Mouse (Mus musculus) liver, postnatal 0 days (tissue): ENCODE measurements around the gene Ubtd1. TPM values are rescaled to one million over a fixed set of nuclear protein-coding genes. Genes with fewer than 3 reads are reported as not detected.
"Not testable (repeated sequence)": the region's sequence is repeated elsewhere in the genome, so short reads cannot be mapped to it uniquely, and the experiment has no call there.

Experiments used
- ATAC-seq: fragments of 200-750 bp; cut with Nextera tagmentation; 2 replicates; pipeline ENCODE4 v1.8.0; 2017; ENCODE audit warnings: mild to moderate bottlenecking, moderate library complexity
- DNase-seq: peaks from one replicate; pipeline ENCODE4 v3.0.0-alpha.2; 2016
- H3K27ac ChIP-seq: fragments of 300-500 bp; sonication (generic); 2 replicates; pipeline ENCODE4 v1.5.1; 2014; ENCODE audit warnings: antibody characterized with exemption, moderate library complexity, mild to moderate bottlenecking, low read depth
- H3K27me3 ChIP-seq: fragments of 300-500 bp; sonication (generic); 2 replicates; pipeline ENCODE4 v1.6.1; 2014; ENCODE audit warnings: low read length, control low read depth, mixed read lengths; ENCODE audit not compliant: insufficient read depth
- H3K36me3 ChIP-seq: fragments of 300-500 bp; sonication (generic); replicated peaks from 2 replicates; pipeline ENCODE4 v1.6.1; 2014; ENCODE audit warnings: mild to moderate bottlenecking, control low read depth, low read length, moderate library complexity, mixed read lengths; ENCODE audit not compliant: insufficient read depth
- H3K4me1 ChIP-seq: fragments of 300-500 bp; sonication (generic); 2 replicates; pipeline ENCODE4 v1.6.1; 2014; ENCODE audit warnings: antibody characterized with exemption, mild to moderate bottlenecking, control low read depth; ENCODE audit not compliant: insufficient read depth
- H3K4me2 ChIP-seq: fragments of 300-500 bp; sonication (generic); 2 replicates; pipeline ENCODE4 v1.6.1; 2014; ENCODE audit warnings: low read depth, mild to moderate bottlenecking, low read length, moderate library complexity, mixed read lengths
- H3K4me3 ChIP-seq: fragments of 300-500 bp; sonication (generic); 2 replicates; pipeline ENCODE4 v1.5.1; 2014; ENCODE audit warnings: low read depth, low read length
- H3K9ac ChIP-seq: fragments of 300-500 bp; sonication (generic); replicated peaks from 2 replicates; pipeline ENCODE4 v1.6.1; 2014; ENCODE audit warnings: mild to moderate bottlenecking, moderate library complexity
- H3K9me3 ChIP-seq: fragments of 300-500 bp; sonication (generic); 2 replicates; pipeline ENCODE4 v1.6.1; 2016; ENCODE audit warnings: mild to moderate bottlenecking, control low read depth, low read length, mixed read lengths
- CTCF ChIP-seq: sonication (generic); IDR thresholded peaks from 2 replicates; pipeline ENCODE4 v1.5.1; 2016; ENCODE audit warnings: antibody characterized with exemption, low read depth
- EP300 ChIP-seq: IDR thresholded peaks from 2 replicates; pipeline ENCODE4 v1.6.1; 2016; ENCODE audit warnings: antibody characterized with exemption, low read depth, mild to moderate bottlenecking
- WGBS: fragments of 180-500 bp; shearing (Covaris S2); extraction: QIAGEN DNeasy Blood & Tissue Kit; methylation state at CpG from one replicate; pipeline ENCODE4 v1.1.7; 2014; ENCODE audit not compliant: insufficient replicate concordance; 5-methylcytosine and 5-hydroxymethylcytosine counted together
- polyA plus RNA-seq: library from polyadenylated mRNA; unstranded; fragments of >200 nt; fragmentation: Nextera tagmentation; extraction: Ambion mirVana; gene quantifications from 2 replicates; pipeline ENCODE4 v1.2.1, GENCODE M21; 2015

Gene Ubtd1
- polyA plus RNA-seq, 1 experiment from 2014 or later = 6.9 TPM

DNA sequence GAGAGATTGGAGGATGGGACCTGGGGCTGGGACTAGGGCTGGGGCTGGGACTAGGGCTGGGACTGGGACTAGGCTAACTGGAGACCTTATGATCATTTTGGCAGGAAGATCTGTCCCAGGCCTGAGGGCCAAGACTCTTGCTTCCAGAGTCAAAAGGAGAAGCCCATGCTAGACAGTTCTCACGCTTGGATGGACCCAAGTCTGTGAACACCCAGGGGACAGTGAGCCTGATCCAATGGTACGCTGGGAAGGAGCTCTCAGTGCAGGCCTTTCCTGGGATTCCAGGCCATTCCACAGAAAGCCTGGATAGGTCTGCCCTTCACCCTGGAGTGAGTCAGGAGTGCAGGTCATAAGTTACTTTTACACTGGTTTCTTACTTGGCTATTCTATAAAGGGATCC lies 93.5 kb downstream of the Ubtd1 start:
- Histone ChIP-seq H3K9me3 (no peaks in the 10 kb centered on the region), H3K36me3 (peaks cover 3% of the 10 kb centered on the region), H3K27me3 (no peaks in the 10 kb centered on the region), H3K4me2 (no peak overlapping the region), H3K4me1 (peaks cover 8% of the 10 kb centered on the region), H3K27ac (no peak overlapping the region), H3K4me3 (no peak overlapping the region), H3K9ac (no peak overlapping the region)
- DNase-seq (no peak), ATAC-seq (no peak)
- 69% methylated on average over 2 of the region's 2 CpGs for WGBS
- no peak for TF ChIP-seq EP300
- no peak for TF ChIP-seq CTCF

GRCm38 (mm10) chr19:42075992-42076391 lies 94.4 kb downstream of the Ubtd1 start:
- DNase-seq = no peak
- Histone ChIP-seq H3K4me1 (peaks cover 7% of the 10 kb centered on the region), H3K4me3 (no peak overlapping the region), H3K36me3 (no peaks in the 10 kb centered on the region), H3K27ac (no peak overlapping the region), H3K4me2 (no peak overlapping the region), H3K9me3 (no peaks in the 10 kb centered on the region), H3K9ac (no peak overlapping the region), H3K27me3 (no peaks in the 10 kb centered on the region)
- 90% methylated on average over 16 of the region's 16 CpGs for WGBS
- TF ChIP-seq CTCF (no peak), EP300 (no peak)
- ATAC-seq = no peak

- 85% methylated on average over 8 of the region's 8 CpGs for WGBS
- H3K4me2 ChIP-seq = no peak overlapping the region
These were observed 97.0 kb downstream of the Ubtd1 start for GRCm38 (mm10) chr19:42078566-42078965.

GRCm38 (mm10) chr19:42079006-42079405 lies 97.4 kb downstream of the Ubtd1 start:
- no peak overlapping the region for H3K9ac ChIP-seq
- no peak overlapping the region for H3K27ac ChIP-seq
- H3K9me3 ChIP-seq = no peaks in the 10 kb centered on the region
- no peak overlapping the region for H3K4me3 ChIP-seq
- DNase-seq (no peak), ATAC-seq (no peak)
- WGBS = 83% methylated on average over 12 of the region's 12 CpGs
- no peaks in the 10 kb centered on the region for H3K36me3 ChIP-seq
- no peaks in the 10 kb centered on the region for H3K27me3 ChIP-seq
- no peak for TF ChIP-seq CTCF
- no peak for TF ChIP-seq EP300
- no peaks in the 10 kb centered on the region for H3K4me1 ChIP-seq
- H3K4me2 ChIP-seq = no peak overlapping the region

More at GRCm38 (mm10) chr19:42078566-42078965, 97.0 kb downstream of the Ubtd1 start:
- Histone ChIP-seq H3K36me3 (no peaks in the 10 kb centered on the region), H3K27ac (no peak overlapping the region), H3K4me3 (no peak overlapping the region), H3K9me3 (no peaks in the 10 kb centered on the region), H3K4me1 (no peaks in the 10 kb centered on the region), H3K27me3 (no peaks in the 10 kb centered on the region), H3K9ac (no peak overlapping the region)
- ATAC-seq (no peak), DNase-seq (no peak)
- TF ChIP-seq EP300 (no peak), CTCF (no peak)

DNA sequence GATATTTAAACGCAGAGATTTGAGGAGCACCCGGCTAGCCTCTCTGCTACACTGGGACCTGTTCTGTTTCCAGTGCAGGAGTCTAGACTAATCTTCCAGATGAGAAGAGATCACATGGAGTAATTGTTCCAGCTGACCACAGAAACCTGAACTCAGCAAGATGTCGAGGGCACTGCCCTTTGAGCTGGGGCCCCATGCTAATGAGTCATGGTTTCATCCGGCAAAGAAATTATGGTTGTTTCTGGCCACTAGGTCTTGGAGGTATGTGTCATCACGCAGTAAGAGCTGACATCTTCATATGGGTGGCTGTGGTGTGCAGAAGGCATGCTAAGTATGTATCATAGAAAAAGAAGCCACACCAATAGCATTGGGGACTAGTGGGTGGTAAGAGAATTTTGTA lies 98.4 kb downstream of the Ubtd1 start:
- 66% methylated on average over 5 of the region's 5 CpGs for WGBS
- H3K27me3 ChIP-seq = no peaks in the 10 kb centered on the region
- H3K27ac ChIP-seq = no peak overlapping the region
- peak; percentile 54 for ATAC-seq
- DNase-seq = no peak
- H3K4me3 ChIP-seq = no peak overlapping the region
- TF ChIP-seq EP300 = no peak
- TF ChIP-seq CTCF = no peak
- H3K36me3 ChIP-seq = no peaks in the 10 kb centered on the region
- H3K9me3 ChIP-seq = no peaks in the 10 kb centered on the region
- H3K4me1 ChIP-seq = no peaks in the 10 kb centered on the region
- H3K4me2 ChIP-seq = no peak overlapping the region
- no peak overlapping the region for H3K9ac ChIP-seq

- no peak for ATAC-seq
- TF ChIP-seq CTCF = no peak
- TF ChIP-seq EP300 = no peak
- Histone ChIP-seq H3K9ac (no peak overlapping the region), H3K27ac (no peak overlapping the region), H3K4me2 (no peak overlapping the region), H3K36me3 (no peaks in the 10 kb centered on the region), H3K4me1 (no peaks in the 10 kb centered on the region; the same call in 1 of the 2 replicates), H3K4me3 (no peak overlapping the region), H3K9me3 (no peaks in the 10 kb centered on the region), H3K27me3 (no peaks in the 10 kb centered on the region)
- 75% methylated on average over 11 of the region's 11 CpGs for WGBS
- DNase-seq = no peak
These were observed 98.9 kb downstream of the Ubtd1 start for GRCm38 (mm10) chr19:42080469-42080868.

DNA sequence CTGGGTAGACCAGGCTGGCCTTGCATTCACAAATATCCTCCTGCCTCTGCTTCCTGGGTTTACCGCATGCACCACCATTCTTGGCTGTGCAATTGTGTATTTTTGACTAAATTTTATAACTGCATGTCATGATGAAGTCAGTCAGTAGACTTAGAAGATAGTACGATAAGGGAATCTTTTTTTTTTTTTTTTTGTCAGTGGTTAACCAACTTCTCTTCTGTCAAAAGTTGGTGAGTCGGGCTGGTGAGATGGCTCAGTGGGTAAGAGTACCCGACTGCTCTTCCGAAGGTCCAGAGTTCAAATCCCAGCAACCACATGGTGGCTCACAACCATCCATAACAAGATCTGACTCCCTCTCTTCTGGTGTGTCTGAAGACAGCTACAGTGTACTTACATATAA lies 100.0 kb downstream of the Ubtd1 start:
- not testable (repeated sequence) for H3K9ac ChIP-seq, H3K9me3 ChIP-seq, DNase-seq, H3K36me3 ChIP-seq, H3K4me1 ChIP-seq, H3K27ac ChIP-seq, H3K27me3 ChIP-seq, H3K4me3 ChIP-seq, H3K4me2 ChIP-seq, ATAC-seq
- WGBS = 77% methylated on average over 5 of the region's 5 CpGs

Other genes with a start within 250 kb of the Ubtd1 start
- 0.12 and 0.13 TPM in 2 replicates for gene Slit1, start 238.1 kb upstream of the Ubtd1 start, polyA plus RNA-seq
- gene Arhgap19, start 179.7 kb upstream of the Ubtd1 start, polyA plus RNA-seq = 10.5 and 12.9 TPM in 2 replicates
- 7.8 and 8.1 TPM in 2 replicates for gene Frat1, start 151.8 kb upstream of the Ubtd1 start, polyA plus RNA-seq
- 3.3 and 3.7 TPM in 2 replicates for gene Frat2, start 133.6 kb upstream of the Ubtd1 start, polyA plus RNA-seq
- 4.1 and 4.3 TPM in 2 replicates for gene Rrp12, start 85.6 kb upstream of the Ubtd1 start, polyA plus RNA-seq
- 153 and 183 TPM in 2 replicates for gene Pgam1, start 69.8 kb upstream of the Ubtd1 start, polyA plus RNA-seq
- gene Exosc1, start 48.3 kb upstream of the Ubtd1 start, polyA plus RNA-seq = 31.3 and 34.5 TPM in 2 replicates
- gene Zdhhc16, start 48.3 kb upstream of the Ubtd1 start, polyA plus RNA-seq = 22.6 and 24.9 TPM in 2 replicates
- 7.3 and 9.2 TPM in 2 replicates for gene Mms19, start 606 bp upstream of the Ubtd1 start, polyA plus RNA-seq
- 0.22 and 1.1 TPM in 2 replicates for gene Ankrd2, start 54.2 kb downstream of the Ubtd1 start, polyA plus RNA-seq
- gene Hoga1, start 63.8 kb downstream of the Ubtd1 start, polyA plus RNA-seq = 183 and 190 TPM in 2 replicates
- 0.18 and 0.40 TPM in 2 replicates for gene 4933411K16Rik, start 70.5 kb downstream of the Ubtd1 start, polyA plus RNA-seq
- gene Morn4, start 104.6 kb downstream of the Ubtd1 start, polyA plus RNA-seq = 0.54 and 0.63 TPM in 2 replicates
- gene Pi4k2a, start 108.7 kb downstream of the Ubtd1 start, polyA plus RNA-seq = 16.1 and 18.3 TPM in 2 replicates
- gene Avpi1, start 147.3 kb downstream of the Ubtd1 start, polyA plus RNA-seq = 50.0 and 58.5 TPM in 2 replicates
- 4.7 and 6.6 TPM in 2 replicates for gene Marveld1, start 165.6 kb downstream of the Ubtd1 start, polyA plus RNA-seq
- 8.0 and 8.5 TPM in 2 replicates for gene Zfyve27, start 182.2 kb downstream of the Ubtd1 start, polyA plus RNA-seq
- not detected in 2 replicates for gene Sfrp5, start 220.5 kb downstream of the Ubtd1 start, polyA plus RNA-seq